Mouse (Mus musculus) right cerebral cortex, postnatal 4 days (tissue): ENCODE results near the gene Entpd3.

ENCODE experiments used
- DNase-seq: peaks from one replicate; pipeline ENCODE4 v3.0.0-alpha.2; 2022

The Entpd3 gene

GRCm38 (mm10) chr9:120541411-120541810, 1.8 kb downstream of the Entpd3 start:
- DNase-seq = no peak

- no peak for DNase-seq
Observed at GRCm38 (mm10) chr9:120542241-120542640, 2.6 kb downstream of the Entpd3 start.

- DNase-seq = no peak
Observed at GRCm38 (mm10) chr9:120545994-120546393, 6.4 kb downstream of the Entpd3 start.

GRCm38 (mm10) chr9:120546482-120546881, 6.9 kb downstream of the Entpd3 start:
- DNase-seq = no peak

GRCm38 (mm10) chr9:120547026-120547668, 7.5 kb downstream of the Entpd3 start:
- no peak for DNase-seq

- no peak for DNase-seq
Observed at GRCm38 (mm10) chr9:120550778-120551177, 11.2 kb downstream of the Entpd3 start.

GRCm38 (mm10) chr9:120563590-120563989, 24.0 kb downstream of the Entpd3 start:
- DNase-seq = no peak

- no peak for DNase-seq
Observed at GRCm38 (mm10) chr9:120564247-120564646, 24.6 kb downstream of the Entpd3 start.

GRCm38 (mm10) chr9:120566384-120566783, 26.8 kb downstream of the Entpd3 start:
- DNase-seq = no peak

GRCm38 (mm10) chr9:120568917-120569316, 29.3 kb downstream of the Entpd3 start:
- no peak for DNase-seq

- peak; percentile 56 for DNase-seq
Observed at GRCm38 (mm10) chr9:120569721-120570333, 30.2 kb downstream of the Entpd3 start.

- no peak for DNase-seq
Observed at GRCm38 (mm10) chr9:120570334-120570725, 30.7 kb downstream of the Entpd3 start.

GRCm38 (mm10) chr9:120570741-120571592, 31.3 kb downstream of the Entpd3 start, which contains the start of gene Rpl14:
Rpl14 (plus strand) TSS chr9:120571444.
- DNase-seq = peak; percentile 99

GRCm38 (mm10) chr9:120571593-120572385, 32.2 kb downstream of the Entpd3 start:
- DNase-seq = no peak

GRCm38 (mm10) chr9:120575748-120576661, 36.4 kb downstream of the Entpd3 start:
- no peak for DNase-seq

- DNase-seq = no peak
Observed at GRCm38 (mm10) chr9:120576662-120577013, 37.0 kb downstream of the Entpd3 start.

GRCm38 (mm10) chr9:120577133-120577651, 37.6 kb downstream of the Entpd3 start:
- DNase-seq = peak; percentile 74

- DNase-seq = no peak
Observed at GRCm38 (mm10) chr9:120577706-120578405, 38.2 kb downstream of the Entpd3 start.

- no peak for DNase-seq
Observed at GRCm38 (mm10) chr9:120578701-120579100, 39.1 kb downstream of the Entpd3 start.

GRCm38 (mm10) chr9:120579808-120580207, 40.2 kb downstream of the Entpd3 start:
- DNase-seq = no peak
